Mouse (Mus musculus) spleen, adult 2 months (tissue): ENCODE data around the gene Mrps18a. TPM values are rescaled to one million over a fixed set of nuclear protein-coding genes. Genes with fewer than 3 reads are reported as not detected.

Experiments used
- DNase-seq, 2 experiments: peaks; one replicate each; pipeline versions ENCODE4 v3.0.0 to v3.0.0-alpha.2; 2012 to 2021; ENCODE audit warnings: low spot score in 2 of 2, low read depth in 1 of 2
- H3K27ac ChIP-seq: fragments of 200-500 bp; 2 replicates; pipeline ENCODE4 v1.5.1; 2012; ENCODE audit warnings: low read length, inconsistent platforms; ENCODE audit not compliant: insufficient read depth
- H3K27me3 ChIP-seq: fragments of 200-500 bp; 2 replicates; pipeline ENCODE4 v1.6.1; 2012; ENCODE audit warnings: mild to moderate bottlenecking, moderate library complexity, low read length, inconsistent platforms; ENCODE audit not compliant: control insufficient read depth, insufficient read depth
- H3K36me3 ChIP-seq: fragments of 200-500 bp; 2 replicates; pipeline ENCODE4 v1.6.1; 2012; ENCODE audit warnings: mild to moderate bottlenecking, low read length, inconsistent platforms; ENCODE audit not compliant: control insufficient read depth, insufficient read depth
- H3K4me1 ChIP-seq: fragments of 200-500 bp; 2 replicates; pipeline ENCODE4 v1.6.1; 2011; ENCODE audit warnings: inconsistent platforms; ENCODE audit not compliant: control insufficient read depth, insufficient read depth, insufficient read length
- H3K4me3 ChIP-seq: fragments of 200-500 bp; 2 replicates; pipeline ENCODE4 v1.5.1; 2011; ENCODE audit warnings: mild to moderate bottlenecking, inconsistent platforms; ENCODE audit not compliant: insufficient read depth, insufficient read length; ENCODE audit errors: extremely low read depth
- CTCF ChIP-seq: fragments of 200-500 bp; IDR thresholded peaks from 2 replicates; pipeline ENCODE4 v1.5.1; 2011; ENCODE audit warnings: mild to moderate bottlenecking, inconsistent platforms; ENCODE audit not compliant: insufficient read depth, insufficient read length, insufficient replicate concordance; ENCODE audit errors: extremely low read depth
- POLR2A ChIP-seq: fragments of 200-500 bp; IDR thresholded peaks from 2 replicates; pipeline ENCODE4 v1.6.1; 2011; ENCODE audit warnings: low read depth, low read length, inconsistent platforms
- WGBS: fragments of 180-500 bp; shearing (Covaris S2); methylation state at CpG from one replicate; pipeline ENCODE4 v1.1.7; 2018; 5-methylcytosine and 5-hydroxymethylcytosine counted together
- polyA plus RNA-seq: library from polyadenylated mRNA; depleted of rRNA; stranded (reverse); fragments of >200 nt; gene quantifications from 2 replicates; pipeline ENCODE4 v1.2.3, GENCODE M21; 2012; rRNA removed

Gene Mrps18a
- 27.4 and 29.7 TPM in 2 replicates for polyA plus RNA-seq

DNA sequence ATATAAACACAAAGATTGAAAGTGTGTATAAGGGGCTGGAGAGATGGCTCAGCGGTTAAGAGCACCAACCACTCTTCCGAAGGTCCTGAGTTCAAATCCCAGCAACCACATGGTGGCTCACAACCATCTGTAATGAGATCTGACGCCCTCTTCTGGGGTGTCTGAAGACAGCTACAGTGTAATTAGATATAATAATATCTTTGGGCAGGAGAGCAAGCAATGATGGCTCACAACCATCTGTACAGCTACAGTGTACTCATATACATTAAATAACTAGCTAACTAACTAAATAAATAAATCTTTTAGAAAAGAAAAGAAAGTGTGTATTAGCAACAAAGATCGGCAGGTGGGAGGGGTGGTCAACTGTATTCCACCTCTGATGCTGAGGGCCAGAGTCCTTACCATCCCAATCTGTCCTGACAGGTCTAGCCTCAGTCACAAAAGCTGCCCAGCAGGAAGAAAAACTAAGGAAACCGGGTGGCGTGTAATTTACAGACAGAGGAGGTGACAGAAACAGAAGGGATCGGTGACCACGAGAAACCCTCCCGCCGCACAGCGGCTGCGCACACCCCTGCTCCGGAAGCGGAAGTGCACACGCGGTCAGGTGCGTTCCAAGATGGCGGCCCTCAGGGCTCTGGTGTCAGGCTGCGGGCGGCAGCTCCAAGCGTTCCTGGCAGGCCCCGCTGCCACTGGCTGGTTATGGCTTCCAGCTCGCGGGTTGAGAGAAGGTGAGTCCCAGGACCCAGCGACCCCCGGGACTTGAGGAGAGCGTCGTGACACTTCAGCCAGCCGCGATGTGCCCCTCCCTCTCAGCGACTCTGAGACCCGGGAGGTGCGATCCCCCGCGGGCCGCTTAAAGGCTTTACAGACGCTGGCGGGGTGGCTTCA is at the start of gene Mrps18a:
Gene Mrps18a (plus strand): TSS at position 585 of the 888 bp plus-strand sequence.
- Histone ChIP-seq H3K4me3 (peak within 1 kb of the TSS; percentile 95), H3K36me3 (no peaks in the 10 kb centered on the region; the same call in 1 of the 2 replicates), H3K27ac (0 out of 2 replicates have a peak within 1 kb of the TSS, but pooled peaks have one; percentile 12), H3K27me3 (no peaks in the 10 kb centered on the region), H3K4me1 (no peaks in the 10 kb centered on the region)
- WGBS: 6% methylated on average over 38 of the region's 38 CpGs
- peak; percentile 59 to 80 for DNase-seq
- peak; percentile 81 for TF ChIP-seq POLR2A
- TF ChIP-seq CTCF: no peak

DNA sequence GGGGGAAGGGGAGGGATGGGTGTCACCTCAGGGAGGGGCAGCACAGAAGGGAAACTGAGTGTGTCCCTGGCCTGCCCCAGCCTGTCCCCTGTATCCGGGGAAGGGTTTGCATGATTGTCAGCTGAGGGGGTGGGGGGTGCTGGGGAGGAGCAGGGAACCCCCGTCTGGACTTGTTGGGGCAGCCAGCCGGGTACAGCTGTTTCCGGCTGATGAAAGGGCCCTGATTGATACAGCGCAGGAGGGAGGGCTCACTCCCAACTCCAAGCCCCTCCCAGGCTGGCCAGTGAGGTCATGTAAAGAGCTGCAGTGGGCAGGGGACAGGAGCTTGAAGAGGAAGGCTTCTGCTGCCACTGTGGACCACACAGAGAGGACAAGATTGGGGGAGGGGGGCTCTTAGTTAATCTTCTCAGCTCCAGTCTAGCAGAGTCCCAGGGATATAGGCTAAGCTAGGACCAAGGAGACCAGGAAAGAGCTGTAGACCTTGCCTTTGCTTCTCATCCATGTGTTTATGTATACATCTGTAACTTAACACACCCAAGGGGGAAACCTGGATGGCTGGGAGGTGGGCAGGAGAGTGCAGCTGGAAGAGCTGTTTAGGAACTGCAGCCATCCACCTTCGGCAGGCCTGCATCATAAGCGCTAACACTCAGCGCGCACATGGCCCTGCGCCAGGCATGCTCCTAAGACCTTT is 47.4 kb upstream of the Mrps18a start:
- Histone ChIP-seq H3K27me3 (no peaks in the 10 kb centered on the region), H3K4me1 (peaks cover 4% of the 10 kb centered on the region; the same call in 1 of the 2 replicates), H3K4me3 (no peak overlapping the region), H3K36me3 (no peaks in the 10 kb centered on the region), H3K27ac (no peak overlapping the region)
- 24% methylated on average over 10 of the region's 10 CpGs for WGBS
- no peak for TF ChIP-seq POLR2A
- DNase-seq: no peak

DNA sequence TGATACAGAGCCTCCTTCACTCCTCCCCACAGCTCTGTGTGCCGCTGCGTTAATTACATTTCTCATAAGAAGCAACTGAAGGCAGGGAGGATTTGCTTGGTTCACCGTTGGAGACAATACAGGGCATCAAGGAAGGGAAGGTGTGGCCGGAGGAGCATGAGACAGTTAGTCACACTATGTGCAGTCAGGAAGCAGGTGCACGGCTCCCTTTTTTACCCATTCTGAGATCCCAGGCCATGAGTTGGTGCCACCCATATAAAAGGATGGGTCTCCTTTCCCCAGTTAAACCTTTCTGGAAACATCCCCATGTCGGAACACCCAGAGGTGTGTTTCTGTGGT is 46.8 kb upstream of the Mrps18a start:
- TF ChIP-seq POLR2A (no peak), CTCF (no peak)
- no peak for DNase-seq
- H3K27me3 ChIP-seq: no peaks in the 10 kb centered on the region
- H3K36me3 ChIP-seq: no peaks in the 10 kb centered on the region
- peaks cover 4% of the 10 kb centered on the region; the same call in 1 of the 2 replicates for H3K4me1 ChIP-seq
- no peak overlapping the region for H3K27ac ChIP-seq
- 53% methylated on average over 6 of the region's 6 CpGs for WGBS
- H3K4me3 ChIP-seq: no peak overlapping the region

DNA sequence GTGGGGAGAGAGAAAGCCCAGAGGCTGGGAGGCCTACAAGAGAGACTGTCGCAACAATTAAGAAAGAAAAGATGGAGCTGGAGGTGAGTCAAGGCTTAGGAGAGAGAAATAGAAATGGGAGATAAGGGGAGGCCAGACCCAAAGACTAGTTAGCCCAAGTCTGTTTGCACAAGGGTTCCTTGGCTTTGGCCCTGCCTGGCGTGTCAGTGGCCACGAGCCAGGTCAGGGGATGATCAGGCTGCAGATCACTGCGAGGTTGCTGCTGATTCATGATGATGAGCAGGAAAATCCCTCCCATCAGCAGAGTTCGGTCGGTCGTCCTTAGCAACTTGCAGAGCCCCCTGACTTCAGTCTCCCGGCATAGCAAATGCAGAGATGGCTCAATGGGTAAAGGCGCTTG is 40.7 kb upstream of the Mrps18a start:
- Histone ChIP-seq H3K27me3 (no peaks in the 10 kb centered on the region), H3K4me1 (peaks cover 14% of the 10 kb centered on the region; the same call in 1 of the 2 replicates), H3K36me3 (no peaks in the 10 kb centered on the region), H3K27ac (no peak overlapping the region), H3K4me3 (no peak overlapping the region)
- DNase-seq: no peak
- TF ChIP-seq CTCF (no peak), POLR2A (no peak)
- 66% methylated on average over 9 of the region's 9 CpGs for WGBS

DNA sequence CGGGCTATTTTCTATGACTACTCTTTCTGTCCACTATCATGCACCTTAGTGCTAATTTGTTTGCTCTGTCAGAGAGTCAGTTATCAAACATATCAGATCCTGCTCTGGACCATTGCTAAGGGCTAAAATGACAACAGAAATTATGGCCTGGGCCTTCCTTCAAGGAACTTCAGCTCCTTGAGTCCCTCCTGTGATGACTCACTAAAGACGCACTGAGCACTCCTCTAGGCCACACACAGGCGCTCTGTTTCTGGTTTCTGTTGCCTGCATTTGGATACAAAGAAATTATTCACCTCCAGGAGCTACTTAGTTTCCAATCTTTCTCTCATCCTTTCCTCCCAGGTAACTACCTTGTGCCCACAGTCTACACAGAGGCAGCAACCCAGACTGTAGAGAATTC is 39.3 kb upstream of the Mrps18a start:
- no peak for DNase-seq
- Histone ChIP-seq H3K4me3 (no peak overlapping the region), H3K27me3 (no peaks in the 10 kb centered on the region), H3K36me3 (no peaks in the 10 kb centered on the region), H3K4me1 (peaks cover 14% of the 10 kb centered on the region; the same call in 1 of the 2 replicates), H3K27ac (no peak overlapping the region)
- TF ChIP-seq POLR2A (no peak), CTCF (no peak)
- 91% methylated on average over 3 of the region's 3 CpGs for WGBS

DNA sequence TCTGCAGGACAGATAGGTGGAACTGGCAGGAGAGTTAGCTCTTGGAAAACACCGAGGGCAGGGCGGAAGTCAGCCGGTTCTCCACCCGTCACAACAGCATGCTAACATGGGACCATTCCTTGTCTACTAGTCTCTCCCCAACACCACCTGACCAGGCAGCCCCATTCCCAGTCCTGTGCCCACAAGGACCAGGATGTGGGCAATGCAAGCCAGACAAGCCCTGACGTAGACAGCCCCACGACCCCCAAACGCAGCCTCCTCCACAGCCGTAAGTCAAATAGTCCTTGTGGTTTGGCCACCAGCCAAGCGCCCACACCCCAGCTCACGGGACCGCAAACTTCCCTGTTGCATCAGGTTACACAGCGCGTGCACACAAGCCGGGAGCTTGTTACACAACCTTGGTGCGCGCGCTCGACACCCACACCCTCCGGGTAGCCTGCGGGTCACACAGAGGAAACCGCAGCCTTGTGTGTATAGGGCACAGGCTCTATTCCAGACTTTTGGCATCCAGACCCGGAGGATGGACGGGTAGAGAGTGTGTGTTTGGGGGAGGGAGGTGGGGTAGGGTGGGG is 37.0 kb upstream of the Mrps18a start:
- TF ChIP-seq CTCF (0 out of 2 replicates have a peak, but pooled peaks have one; percentile 1), POLR2A (no peak)
- H3K27ac ChIP-seq: peak overlapping the region; percentile 27; the same call in 1 of the 2 replicates
- no peaks in the 10 kb centered on the region for H3K27me3 ChIP-seq
- no peaks in the 10 kb centered on the region for H3K36me3 ChIP-seq
- 1% methylated on average over 23 of the region's 23 CpGs for WGBS
- H3K4me1 ChIP-seq: peaks cover 14% of the 10 kb centered on the region; the same call in 1 of the 2 replicates
- peak overlapping the region; percentile 44; the same call in 1 of the 2 replicates for H3K4me3 ChIP-seq
- peak; percentile 79 to 88 for DNase-seq
